Mouse (Mus musculus): ENCODE results near the gene Tmem52.
"Not testable (repeated sequence)": the region's sequence is repeated elsewhere in the genome, so short reads cannot be mapped to it uniquely, and the experiment has no call there.

The Tmem52 gene

GRCm38 (mm10) chr4:155472716-155473290 is 3.9 kb downstream of the Tmem52 start:
- no peak for DNase-seq (ENCODE audit: low read depth)

GRCm38 (mm10) chr4:155473319-155473718 is 4.4 kb downstream of the Tmem52 start:
- no peak for DNase-seq (ENCODE audit: low read depth)

- not testable (repeated sequence) for DNase-seq (ENCODE audit: low read depth)
These were observed 4.9 kb downstream of the Tmem52 start for GRCm38 (mm10) chr4:155473796-155474195.

GRCm38 (mm10) chr4:155481381-155482124 is 12.6 kb downstream of the Tmem52 start:
- DNase-seq (ENCODE audit: low read depth), result peak; percentile 77

- DNase-seq (ENCODE audit: low read depth), result no peak
These were observed 13.2 kb downstream of the Tmem52 start for GRCm38 (mm10) chr4:155482125-155482480.

- DNase-seq (ENCODE audit: low read depth), result no peak
These were observed 14.0 kb downstream of the Tmem52 start for GRCm38 (mm10) chr4:155482733-155483540.

- no peak for DNase-seq (ENCODE audit: low read depth)
These were observed 16.6 kb downstream of the Tmem52 start for GRCm38 (mm10) chr4:155485521-155485920.

GRCm38 (mm10) chr4:155487746-155488145 is 18.8 kb downstream of the Tmem52 start:
- DNase-seq (ENCODE audit: low read depth), result no peak

- DNase-seq (ENCODE audit: low read depth), result no peak
These were observed 19.5 kb downstream of the Tmem52 start for GRCm38 (mm10) chr4:155488232-155489025.

- no peak for DNase-seq (ENCODE audit: low read depth)
These were observed 20.4 kb downstream of the Tmem52 start for GRCm38 (mm10) chr4:155489101-155489970.

- no peak for DNase-seq (ENCODE audit: low read depth)
These were observed 21.5 kb downstream of the Tmem52 start for GRCm38 (mm10) chr4:155490456-155490855.

- DNase-seq (ENCODE audit: low read depth), result peak; percentile 81
These were observed 22.1 kb downstream of the Tmem52 start, which contains the start of gene Gnb1 for GRCm38 (mm10) chr4:155490990-155491504. Gene Gnb1, plus strand, starts transcription at chr4:155491361.

GRCm38 (mm10) chr4:155491529-155492130 is 22.7 kb downstream of the Tmem52 start:
- DNase-seq (ENCODE audit: low read depth), result no peak

GRCm38 (mm10) chr4:155492131-155492633 is 23.3 kb downstream of the Tmem52 start:
- no peak for DNase-seq (ENCODE audit: low read depth)

GRCm38 (mm10) chr4:155494891-155495290 is 26.0 kb downstream of the Tmem52 start:
- no peak for DNase-seq (ENCODE audit: low read depth)

GRCm38 (mm10) chr4:155497963-155498362 is 29.0 kb downstream of the Tmem52 start:
- DNase-seq (ENCODE audit: low read depth), result no peak

- DNase-seq (ENCODE audit: low read depth), result no peak
These were observed 32.2 kb downstream of the Tmem52 start for GRCm38 (mm10) chr4:155501126-155501525.

GRCm38 (mm10) chr4:155505067-155505466 is 36.2 kb downstream of the Tmem52 start:
- DNase-seq (ENCODE audit: low read depth), result no peak

- no peak for DNase-seq (ENCODE audit: low read depth)
These were observed 36.9 kb downstream of the Tmem52 start for GRCm38 (mm10) chr4:155505671-155506295.

- no peak for DNase-seq (ENCODE audit: low read depth)
These were observed 39.7 kb downstream of the Tmem52 start for GRCm38 (mm10) chr4:155508614-155509013.
